Mouse (Mus musculus): Measurements from ENCODE around the gene Fra10ac1.

Gene Fra10ac1

GRCm38 (mm10) chr19:38232087-38232486 is 8.1 kb upstream of the Fra10ac1 start:
- no peak for DNase-seq (ENCODE audit: low read depth, low spot score)

- no peak for DNase-seq (ENCODE audit: low read depth, low spot score)
These were observed 4.7 kb upstream of the Fra10ac1 start for GRCm38 (mm10) chr19:38228699-38229098.

- peak; percentile 20 for DNase-seq (ENCODE audit: low read depth, low spot score)
These were observed 717 bp upstream of the Fra10ac1 start for GRCm38 (mm10) chr19:38224685-38225060.

- no peak for DNase-seq (ENCODE audit: low read depth, low spot score)
These were observed 526 bp downstream of the Fra10ac1 start for GRCm38 (mm10) chr19:38223356-38223904.

DNA sequence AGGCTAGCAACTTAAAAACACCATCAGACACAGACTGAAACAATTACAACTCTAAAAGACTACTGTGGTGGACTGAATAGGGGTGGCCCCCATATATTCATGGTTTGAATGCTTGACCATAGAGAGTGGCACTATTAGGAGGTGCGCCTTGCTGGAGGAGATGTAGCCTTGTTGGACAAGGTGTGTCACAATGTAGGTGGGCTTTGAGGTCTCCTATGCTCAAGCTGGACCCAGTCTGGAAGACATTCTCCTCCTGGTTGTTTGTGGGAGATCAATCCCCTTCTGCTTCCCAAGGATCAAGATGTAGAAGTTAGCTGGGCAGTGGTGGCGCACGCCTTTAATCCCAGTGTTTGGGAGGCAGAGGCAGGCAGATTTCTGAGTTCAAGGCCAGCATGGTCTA is 6.3 kb downstream of the Fra10ac1 start:
- no peak for DNase-seq (ENCODE audit: low read depth, low spot score)

GRCm38 (mm10) chr19:38206669-38207068 is 17.3 kb downstream of the Fra10ac1 start:
- no peak for DNase-seq (ENCODE audit: low read depth, low spot score)

DNA sequence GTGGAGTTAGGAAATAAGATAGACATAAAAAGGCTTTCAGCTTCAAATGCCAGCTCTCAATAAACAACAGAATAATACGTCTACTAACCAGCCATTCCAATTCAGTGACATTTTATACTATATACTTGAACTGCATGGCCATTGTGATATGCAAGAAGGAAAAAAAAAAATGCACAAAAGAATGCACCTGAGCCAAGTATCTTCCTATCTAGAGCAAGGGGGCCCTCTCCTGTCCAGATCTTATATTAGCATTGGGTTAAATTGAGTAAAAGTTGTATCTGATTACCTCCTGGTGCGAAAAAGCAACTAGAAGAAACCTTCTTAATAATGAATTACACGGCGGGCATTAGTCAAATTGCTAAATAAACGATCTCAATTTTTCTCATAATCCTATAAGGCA is 25.2 kb downstream of the Fra10ac1 start:
- DNase-seq (ENCODE audit: low read depth, low spot score) = no peak

GRCm38 (mm10) chr19:38195245-38195644 is 28.7 kb downstream of the Fra10ac1 start:
- DNase-seq (ENCODE audit: low read depth, low spot score) = no peak

DNA sequence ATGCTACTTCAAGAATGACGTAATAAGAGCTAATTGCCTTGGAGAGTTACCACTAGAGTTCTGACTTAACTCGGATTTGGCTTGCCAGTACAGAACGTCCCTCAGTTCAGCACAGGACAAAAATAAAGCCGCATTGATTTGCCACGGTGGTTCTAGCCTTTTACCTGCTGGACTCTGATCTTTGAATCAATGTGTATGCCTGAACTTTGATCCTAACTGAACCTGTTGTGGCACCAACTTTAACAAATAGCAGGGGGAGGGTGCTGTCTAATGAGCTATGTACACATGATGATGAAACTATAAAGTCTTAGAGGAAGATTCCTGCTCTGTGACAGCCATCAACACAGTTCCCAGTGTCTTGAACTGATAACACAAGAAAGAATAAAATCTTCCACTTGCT is 32.5 kb downstream of the Fra10ac1 start:
- no peak for DNase-seq (ENCODE audit: low read depth, low spot score)

DNA sequence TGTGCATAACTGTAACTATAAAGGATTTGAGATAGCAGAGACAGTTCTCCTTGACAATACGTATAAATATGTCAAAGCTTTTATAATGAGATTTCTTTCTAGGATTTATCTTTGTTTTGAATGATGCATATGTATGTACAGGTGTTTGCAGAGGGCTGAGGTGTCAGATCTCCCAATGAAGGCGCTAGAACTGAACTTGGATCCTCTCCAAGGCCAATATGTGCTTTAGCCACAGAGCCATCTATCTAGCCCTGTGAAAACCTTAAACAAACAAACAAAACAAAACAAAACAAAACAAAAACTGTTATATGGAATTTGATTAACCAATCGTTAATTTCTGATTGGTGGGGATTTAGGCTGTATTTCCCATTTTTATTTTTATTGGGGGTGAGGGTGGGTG is 33.4 kb downstream of the Fra10ac1 start:
- no peak for DNase-seq (ENCODE audit: low read depth, low spot score)

DNA sequence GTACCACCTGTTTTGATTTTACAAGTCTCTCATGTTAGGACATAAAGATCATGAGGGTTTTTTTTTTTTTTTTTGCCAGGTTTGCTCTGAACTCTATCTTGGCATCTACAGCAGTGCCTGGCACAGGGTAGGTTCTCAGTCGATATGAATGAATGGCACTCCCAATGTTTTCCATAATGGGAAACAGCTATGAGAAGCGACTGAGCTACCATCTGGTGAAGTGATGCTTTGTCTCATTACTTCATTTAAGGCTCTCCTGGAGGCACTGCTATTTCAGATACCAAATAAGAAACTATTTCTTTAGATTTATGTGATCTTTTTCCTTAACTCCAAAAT is 36.6 kb downstream of the Fra10ac1 start:
- DNase-seq (ENCODE audit: low read depth, low spot score) = no peak

- DNase-seq (ENCODE audit: low read depth, low spot score) = no peak
These were observed 37.2 kb downstream of the Fra10ac1 start for GRCm38 (mm10) chr19:38186631-38187344.

DNA sequence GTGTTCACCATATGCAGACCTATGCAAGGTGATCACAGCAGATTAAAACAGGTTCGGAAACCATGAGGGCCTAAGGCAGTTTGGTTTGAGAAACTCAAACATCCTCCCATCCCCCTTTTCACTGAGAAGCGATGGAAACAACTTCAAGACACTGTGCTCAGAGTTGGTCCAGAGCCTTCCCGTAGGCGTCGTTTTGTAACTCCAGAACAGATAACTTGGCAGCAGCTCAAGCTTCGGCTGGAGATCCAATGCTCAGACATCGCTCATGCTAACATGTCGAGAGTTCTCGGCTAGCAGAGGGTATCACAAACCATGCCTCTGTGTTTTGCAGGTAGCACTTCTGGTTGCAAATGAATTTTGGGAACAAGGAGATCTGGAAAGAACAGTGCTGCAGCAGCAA is 44.3 kb downstream of the Fra10ac1 start:
- no peak for DNase-seq (ENCODE audit: low read depth, low spot score)

DNA sequence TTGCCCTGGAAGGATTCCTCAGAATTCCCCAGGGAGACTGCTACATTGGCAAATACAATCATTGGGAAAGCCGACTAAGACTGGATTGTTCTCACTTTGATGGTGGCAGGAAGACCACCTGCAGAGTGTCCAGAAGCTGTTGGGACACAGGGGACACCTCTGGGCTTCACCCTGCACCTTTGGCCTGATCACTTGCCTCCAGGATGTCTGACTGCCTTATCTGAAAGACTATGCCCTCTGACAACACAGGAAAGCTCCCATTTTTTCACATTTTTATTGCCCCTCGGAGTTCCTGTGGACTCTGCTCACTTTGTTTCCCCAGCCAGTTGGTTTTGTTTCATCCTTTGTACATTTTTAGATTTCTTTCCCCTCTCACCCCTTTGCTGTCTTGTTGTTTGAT is 59.3 kb downstream of the Fra10ac1 start:
- no peak for DNase-seq (ENCODE audit: low read depth, low spot score)

- no peak for DNase-seq (ENCODE audit: low read depth, low spot score)
These were observed 62.2 kb downstream of the Fra10ac1 start for GRCm38 (mm10) chr19:38161648-38162354.

GRCm38 (mm10) chr19:38156243-38156642 is 67.7 kb downstream of the Fra10ac1 start:
- DNase-seq (ENCODE audit: low read depth, low spot score) = no peak

DNA sequence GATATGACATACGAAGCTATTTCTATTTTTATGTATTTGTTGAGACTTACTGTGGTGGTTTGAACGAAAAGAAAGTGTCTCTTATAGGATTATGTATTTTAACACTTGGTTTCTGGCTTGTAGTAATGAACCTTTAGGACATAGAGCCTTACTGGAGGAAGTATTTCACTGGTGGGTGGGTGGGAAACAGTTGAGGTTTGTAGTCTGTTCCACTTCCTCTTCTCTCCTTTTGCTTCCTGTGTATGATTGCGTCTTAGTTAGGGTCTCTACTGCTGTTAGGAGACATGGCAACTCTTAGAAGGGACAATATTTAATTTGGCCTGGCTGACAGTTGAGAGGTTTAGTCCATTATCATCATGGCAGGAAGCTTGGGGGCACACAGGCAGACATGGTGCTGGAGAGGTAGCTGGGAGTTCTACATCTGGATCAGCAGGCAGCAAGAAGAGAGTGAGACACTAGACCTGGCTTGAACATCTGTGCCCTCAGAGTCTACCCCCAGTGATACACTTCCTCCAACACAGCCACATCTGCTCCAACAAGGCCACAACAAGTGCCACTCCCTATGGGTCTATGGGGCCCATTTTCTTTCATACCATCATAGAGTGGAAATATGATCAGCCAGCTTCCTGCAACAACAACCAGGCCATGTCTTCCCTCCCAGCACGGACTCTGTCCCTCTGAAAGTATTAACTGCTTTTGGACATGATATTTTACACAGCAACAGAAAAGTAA is 80.2 kb downstream of the Fra10ac1 start:
- no peak for DNase-seq (ENCODE audit: low read depth, low spot score)
